Mouse (Mus musculus) stomach, embryonic 14.5 days (tissue): Measurements from ENCODE around the gene Gm20850. TPM values are rescaled to one million over a fixed set of nuclear protein-coding genes. Genes with fewer than 3 reads are reported as not detected.
"Not testable (repeated sequence)": the region's sequence is repeated elsewhere in the genome, so short reads cannot be mapped to it uniquely, and the experiment has no call there.

Experiments used
- ATAC-seq: fragments of 200-750 bp; cut with Nextera tagmentation; 2 replicates; pipeline ENCODE4 v1.8.0; 2017; ENCODE audit warnings: low read depth, moderate TSS enrichment; ENCODE audit not compliant: insufficient number of reproducible peaks, insufficient read depth, low FRiP score
- H3K27ac ChIP-seq: fragments of 300-500 bp; sonication (generic); 2 replicates; pipeline ENCODE4 v1.5.1; 2014; ENCODE audit warnings: mild to moderate bottlenecking, low read length, moderate library complexity, mixed read lengths
- H3K27me3 ChIP-seq: fragments of 300-500 bp; sonication (generic); 2 replicates; pipeline ENCODE4 v1.6.1; 2014; ENCODE audit warnings: low read length, control low read depth, mixed read lengths; ENCODE audit not compliant: control insufficient read depth, insufficient read depth
- H3K36me3 ChIP-seq: fragments of 300-500 bp; sonication (generic); 2 replicates; pipeline ENCODE4 v1.6.1; 2014; ENCODE audit warnings: mild to moderate bottlenecking, control low read depth, low read length, moderate library complexity, mixed read lengths; ENCODE audit not compliant: control insufficient read depth, insufficient read depth
- H3K4me1 ChIP-seq: fragments of 300-500 bp; sonication (generic); 2 replicates; pipeline ENCODE4 v1.6.1; 2014; ENCODE audit warnings: low read length, control low read depth, mixed read lengths; ENCODE audit not compliant: control insufficient read depth, insufficient read depth
- H3K4me2 ChIP-seq: fragments of 300-500 bp; sonication (generic); replicated peaks from 2 replicates; pipeline ENCODE4 v1.6.1; 2014; ENCODE audit warnings: low read depth, low read length, control low read depth
- H3K4me3 ChIP-seq: fragments of 300-500 bp; sonication (generic); 2 replicates; pipeline ENCODE4 v1.5.1; 2014; ENCODE audit warnings: low read depth, low read length, control low read depth
- H3K9ac ChIP-seq: fragments of 300-500 bp; sonication (generic); replicated peaks from 2 replicates; pipeline ENCODE4 v1.6.1; 2014; ENCODE audit warnings: low read depth, mild to moderate bottlenecking, control low read depth, low read length, moderate library complexity, mixed read lengths
- H3K9me3 ChIP-seq: fragments of 300-500 bp; sonication (generic); 2 replicates; pipeline ENCODE4 v1.6.1; 2016; ENCODE audit warnings: low read depth, low read length, control low read depth; ENCODE audit not compliant: control insufficient read depth
- WGBS: fragments of 180-500 bp; shearing (Covaris S2); extraction: QIAGEN DNeasy Blood & Tissue Kit; methylation state at CpG from one replicate; pipeline ENCODE4 v1.1.7; 2014; 5-methylcytosine and 5-hydroxymethylcytosine counted together
- polyA plus RNA-seq: library from polyadenylated mRNA; unstranded; fragments of >200 nt; fragmentation: Nextera tagmentation; extraction: Ambion mirVana; gene quantifications from 2 replicates; pipeline ENCODE4 v1.2.1, GENCODE M21; 2014

Gene Gm20850
- polyA plus RNA-seq = not detected in 2 replicates

DNA sequence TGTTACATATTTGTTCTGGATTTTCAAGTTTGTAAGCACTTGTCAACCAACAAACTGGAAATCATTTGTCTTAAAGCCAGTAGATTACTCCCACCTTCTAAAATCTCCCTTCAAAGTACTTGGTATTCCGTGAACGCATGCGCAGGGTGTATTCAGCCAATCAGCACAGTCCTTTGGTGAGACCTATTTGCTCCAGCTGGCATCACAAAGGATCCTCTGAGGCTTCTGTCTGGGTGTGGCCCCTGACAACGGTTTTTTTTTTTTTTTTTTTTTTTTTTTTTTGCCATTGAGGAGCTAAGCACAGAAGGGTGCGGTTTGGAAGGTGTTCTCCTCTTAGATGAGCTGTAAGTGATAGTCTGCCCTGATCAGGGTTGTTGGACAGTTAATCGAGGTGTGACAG is at the start of gene Gm20850:
Gene Gm20850, plus strand, starts transcription at position 301 of the 400 bp plus-strand sequence.
- not testable (repeated sequence) for ATAC-seq, H3K9me3 ChIP-seq
- WGBS = no CpG with 5 or more reads among the region's 6 CpGs

More for the DNA sequence above, at the start of gene Gm20850:
- not testable (repeated sequence) for H3K27ac ChIP-seq, H3K4me3 ChIP-seq, H3K36me3 ChIP-seq, H3K9ac ChIP-seq, H3K4me2 ChIP-seq, H3K27me3 ChIP-seq, H3K4me1 ChIP-seq
